Mouse (Mus musculus) kidney, postnatal 4 days (tissue): ENCODE measurements around the gene Pianp.

Experiments used
- DNase-seq, 2 experiments: peaks; one replicate each; pipeline ENCODE4 v3.0.0; 2021; ENCODE audit warnings: mixed read lengths in 2 of 2

The Pianp gene

GRCm38 (mm10) chr6:125008586-125009128 lies 12.2 kb downstream of the Pianp start:
- DNase-seq: peak; percentile 97 to 98

GRCm38 (mm10) chr6:125009129-125009180 lies 12.5 kb downstream of the Pianp start, which contains the start of gene Zfp384:
TSS of gene Zfp384 (plus strand) at chr6:125009145.
- no peak for DNase-seq

- DNase-seq: peak; percentile 89 to 94
Measured at GRCm38 (mm10) chr6:125009181-125010073, 12.9 kb downstream of the Pianp start.

GRCm38 (mm10) chr6:125017682-125018081 lies 21.2 kb downstream of the Pianp start:
- DNase-seq: no peak

- DNase-seq: peak; percentile 76 to 78
Measured at GRCm38 (mm10) chr6:125030532-125030931, 34.0 kb downstream of the Pianp start.

- no peak for DNase-seq
Measured at GRCm38 (mm10) chr6:125031604-125032003, 35.1 kb downstream of the Pianp start.

- peak in 1 of 2 experiments; percentile 6 for DNase-seq
Measured at GRCm38 (mm10) chr6:125038666-125039065, 42.2 kb downstream of the Pianp start.

- peak in 1 of 2 experiments; percentile 26 for DNase-seq
Measured at GRCm38 (mm10) chr6:125039131-125039530, 42.6 kb downstream of the Pianp start.

GRCm38 (mm10) chr6:125039533-125040153 lies 43.1 kb downstream of the Pianp start, which contains the start of gene Ing4:
TSS of gene Ing4 (plus strand) at chr6:125039760.
- DNase-seq: peak; percentile 94 to 96

- DNase-seq: no peak
Measured at GRCm38 (mm10) chr6:125040221-125040620, 43.7 kb downstream of the Pianp start.

- DNase-seq: no peak
Measured at GRCm38 (mm10) chr6:125041047-125041446, 44.6 kb downstream of the Pianp start.

- no peak for DNase-seq
Measured at GRCm38 (mm10) chr6:125042081-125042480, 45.6 kb downstream of the Pianp start.

GRCm38 (mm10) chr6:125046691-125047090 lies 50.2 kb downstream of the Pianp start:
- peak; percentile 89 to 92 for DNase-seq

- DNase-seq: peak; percentile 34 to 40
Measured at GRCm38 (mm10) chr6:125049678-125050077, 53.2 kb downstream of the Pianp start, which contains the start of gene Acrbp. TSS of gene Acrbp (plus strand) at chr6:125049689.

GRCm38 (mm10) chr6:125051237-125051636 lies 54.7 kb downstream of the Pianp start:
- DNase-seq: peak; percentile 35 to 38
